Mouse (Mus musculus) liver, adult 2 months (tissue): ENCODE results near the gene Plpp1.

ENCODE experiments used
- CTCF ChIP-seq: fragments of 200-500 bp; IDR thresholded peaks from 2 replicates; pipeline ENCODE4 v1.5.1; 2011; ENCODE audit warnings: low read depth, low read length, control low read depth
- POLR2A ChIP-seq: fragments of 200-500 bp; IDR thresholded peaks from 2 replicates; pipeline ENCODE4 v1.6.1; 2011; ENCODE audit warnings: low read length, control low read depth; ENCODE audit not compliant: insufficient read depth; ENCODE audit errors: extremely low read depth

DNA sequence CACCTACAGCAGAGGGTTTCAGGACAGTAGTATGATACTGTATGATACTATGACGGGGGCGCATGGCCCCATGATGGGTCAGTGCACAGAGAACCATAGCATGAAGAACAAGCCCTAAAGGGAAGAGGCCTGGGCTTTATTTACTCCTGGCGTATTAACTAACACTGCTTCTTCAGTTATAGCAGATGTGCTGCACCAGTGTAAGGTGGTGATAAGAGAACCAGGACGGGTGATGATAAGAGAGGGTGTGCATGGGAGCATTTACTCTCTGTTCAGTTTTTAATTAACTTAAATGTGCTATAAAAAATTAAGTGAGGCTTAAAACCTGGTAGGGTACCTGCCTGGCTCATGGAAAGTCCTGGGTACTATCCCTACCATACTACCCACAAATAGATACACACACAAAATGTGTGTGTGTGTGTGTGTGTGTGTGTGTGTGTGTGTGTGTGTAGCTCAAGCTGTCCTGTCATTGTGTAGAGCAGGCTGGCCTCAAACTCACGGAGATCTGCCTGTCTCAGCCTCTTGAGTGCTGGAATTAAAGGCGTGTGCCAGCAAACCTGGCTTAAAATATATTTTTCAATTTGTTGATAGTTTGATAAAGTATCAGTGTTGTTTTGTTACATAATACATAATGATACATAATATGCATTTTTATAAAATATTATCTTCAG lies 38.1 kb downstream of the Plpp1 start:
- TF ChIP-seq POLR2A (no peak), CTCF (no peak)
